Mouse (Mus musculus) brown adipose tissue, adult 24 weeks (tissue): ENCODE measurements around the gene 1700015F17Rik. TPM values are rescaled to one million over a fixed set of nuclear protein-coding genes. Genes with fewer than 3 reads are reported as not detected.

Experiments
- H3K27ac ChIP-seq: fragments of 200-500 bp; replicated peaks from 2 replicates; pipeline ENCODE4 v1.5.1; 2012; ENCODE audit warnings: low read depth, mild to moderate bottlenecking, low read length
- H3K4me1 ChIP-seq: fragments of 200-500 bp; 2 replicates; pipeline ENCODE4 v1.6.1; 2012; ENCODE audit warnings: low read length, mixed read lengths; ENCODE audit not compliant: control insufficient read depth, insufficient read depth, insufficient read length
- H3K4me3 ChIP-seq: fragments of 200-500 bp; 2 replicates; pipeline ENCODE4 v1.5.1; 2012; ENCODE audit warnings: low read depth, mild to moderate bottlenecking, low read length, moderate library complexity; ENCODE audit not compliant: insufficient read depth
- polyA plus RNA-seq: library from polyadenylated mRNA; stranded (reverse); fragments of >200 nt; gene quantifications from 2 replicates; pipeline ENCODE4 v1.2.4, GENCODE M21; 2012; ENCODE audit not compliant: missing spikeins, insufficient read depth, insufficient read length

Gene 1700015F17Rik
- polyA plus RNA-seq = not detected in 2 replicates

- Histone ChIP-seq H3K27ac (no peak within 1 kb of the TSS), H3K4me1 (no peaks in the 10 kb centered on the region), H3K4me3 (no peak within 1 kb of the TSS)
Measured at GRCm38 (mm10) chr5:5479043-5479442, at the start of gene 1700015F17Rik. Gene 1700015F17Rik, minus strand, starts transcription at chr5:5479143.

DNA sequence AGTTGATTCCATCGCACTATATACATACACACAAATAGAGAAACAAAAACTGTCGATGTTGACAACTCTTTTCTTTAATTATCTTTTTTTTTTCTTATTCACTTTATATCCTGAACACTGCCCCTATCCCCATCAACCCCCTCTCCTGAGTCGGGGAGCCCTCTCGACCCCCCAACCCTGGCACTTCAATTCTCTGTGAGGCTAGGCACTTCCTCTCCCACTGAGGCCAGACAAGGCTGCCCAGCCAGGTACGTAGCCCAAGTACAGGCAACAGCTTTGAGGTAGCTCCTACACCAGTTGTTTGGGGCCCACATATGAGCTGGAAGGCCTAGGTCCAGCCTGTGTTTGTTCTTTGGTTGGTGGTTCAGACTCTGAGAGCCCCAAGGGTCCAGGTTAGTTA, 36.5 kb upstream of the 1700015F17Rik start:
- no peaks in the 10 kb centered on the region for H3K4me1 ChIP-seq
- H3K4me3 ChIP-seq = no peak overlapping the region
- H3K27ac ChIP-seq = no peak overlapping the region

DNA sequence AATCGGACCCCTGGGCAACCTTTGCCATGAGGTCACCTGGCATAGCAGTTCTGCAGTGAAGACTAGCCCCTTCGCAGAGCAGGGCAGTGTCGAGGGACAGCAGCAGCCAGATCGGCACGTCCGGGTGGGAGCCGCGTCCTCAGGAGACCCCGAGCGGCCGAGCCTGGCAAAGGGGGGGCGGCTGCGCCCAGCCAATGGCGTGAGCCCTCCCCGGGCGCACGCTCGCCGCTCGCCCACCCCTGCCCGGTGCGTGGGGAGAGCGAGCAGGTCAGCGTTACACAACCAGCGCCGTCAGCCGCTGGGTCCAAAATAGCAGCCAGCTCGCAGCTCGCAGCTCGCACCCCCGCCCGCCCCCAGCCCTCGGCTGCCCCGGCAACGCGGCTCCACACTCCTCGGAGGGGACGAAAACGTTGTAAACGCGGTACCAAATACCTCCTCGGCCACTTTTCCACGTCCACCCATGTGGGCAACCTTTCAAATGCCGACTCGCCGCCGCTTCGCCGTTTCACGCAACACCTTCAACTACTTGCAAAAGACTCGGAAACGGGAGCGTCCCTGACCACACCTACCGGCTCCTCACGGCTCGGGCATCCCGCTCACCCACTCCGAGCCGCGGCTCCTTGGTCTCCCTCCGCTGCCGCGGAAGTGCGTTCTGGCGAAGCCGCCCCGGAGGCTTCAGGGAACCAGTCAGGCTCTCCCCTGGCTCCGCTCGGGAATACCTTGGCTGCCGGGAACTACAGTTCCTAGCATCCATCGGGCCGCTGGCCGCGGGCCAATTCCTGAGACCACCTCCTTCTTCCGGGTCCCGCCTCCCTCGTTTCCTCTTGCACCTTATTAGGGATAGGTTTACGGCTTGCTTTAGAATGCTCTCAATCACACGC, 35.5 kb upstream of the 1700015F17Rik start, which contains the start of gene Cldn12:
Gene Cldn12 (minus strand): TSS at position 763 of the 881 bp plus-strand sequence.
- Histone ChIP-seq H3K4me1 (no peaks in the 10 kb centered on the region), H3K4me3 (peak within 1 kb of the TSS; percentile 87), H3K27ac (peak within 1 kb of the TSS; percentile 50)

DNA sequence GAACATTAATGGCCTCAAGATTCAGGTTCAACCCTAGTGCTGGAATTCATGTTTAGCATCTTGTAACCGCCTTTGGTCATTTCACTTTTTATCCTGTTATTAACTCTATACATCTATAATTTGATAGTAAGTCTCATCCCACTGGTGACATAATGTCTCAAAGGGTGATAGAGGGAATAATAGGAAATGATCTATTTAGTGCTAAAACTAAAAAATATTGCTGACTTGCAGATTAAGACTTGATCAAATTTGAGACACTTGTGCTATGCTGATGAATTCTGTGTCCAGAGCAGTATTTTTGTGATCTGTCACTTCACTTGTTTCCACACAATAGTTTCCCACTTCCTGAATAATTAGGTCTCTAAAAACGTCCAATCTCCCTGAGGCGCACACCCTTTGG, 32.5 kb upstream of the 1700015F17Rik start:
- Histone ChIP-seq H3K27ac (no peak overlapping the region), H3K4me1 (no peaks in the 10 kb centered on the region), H3K4me3 (no peak overlapping the region)

GRCm38 (mm10) chr5:5510989-5511388, 32.0 kb upstream of the 1700015F17Rik start:
- H3K27ac ChIP-seq = no peak overlapping the region
- H3K4me1 ChIP-seq = no peaks in the 10 kb centered on the region
- no peak overlapping the region for H3K4me3 ChIP-seq

- H3K27ac ChIP-seq = no peak overlapping the region
- H3K4me1 ChIP-seq = no peaks in the 10 kb centered on the region
- H3K4me3 ChIP-seq = no peak overlapping the region
Measured at GRCm38 (mm10) chr5:5510304-5510887, 31.5 kb upstream of the 1700015F17Rik start.

- Histone ChIP-seq H3K4me3 (no peak overlapping the region), H3K4me1 (no peaks in the 10 kb centered on the region), H3K27ac (no peak overlapping the region)
Measured at GRCm38 (mm10) chr5:5508231-5508630, 29.3 kb upstream of the 1700015F17Rik start.

DNA sequence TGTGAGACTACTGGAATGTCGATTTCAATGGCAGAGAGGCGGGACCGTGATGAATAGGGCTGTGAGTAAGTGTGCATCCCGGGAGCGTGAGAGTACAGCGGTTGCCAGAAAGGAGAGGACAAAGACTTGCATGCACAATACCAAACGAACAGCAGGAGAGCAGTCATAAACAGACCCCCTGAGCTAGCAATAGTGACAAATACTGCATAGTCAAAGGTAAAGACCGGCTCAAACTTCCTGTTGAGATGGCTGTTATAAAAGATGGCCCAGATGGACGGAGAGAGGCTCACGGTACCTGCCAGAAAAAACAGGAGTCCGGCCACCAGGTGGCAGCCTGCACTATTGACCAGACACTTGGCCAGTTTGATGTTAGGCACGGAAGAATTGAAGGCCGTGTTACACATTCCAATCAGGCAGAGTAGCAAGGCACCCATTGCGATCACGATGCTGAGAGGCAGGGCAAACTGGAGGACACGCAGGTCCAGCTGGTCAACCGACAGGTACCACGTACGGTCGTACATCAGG, 28.8 kb upstream of the 1700015F17Rik start:
- no peak overlapping the region for H3K27ac ChIP-seq
- H3K4me3 ChIP-seq = no peak overlapping the region
- H3K4me1 ChIP-seq = no peaks in the 10 kb centered on the region

DNA sequence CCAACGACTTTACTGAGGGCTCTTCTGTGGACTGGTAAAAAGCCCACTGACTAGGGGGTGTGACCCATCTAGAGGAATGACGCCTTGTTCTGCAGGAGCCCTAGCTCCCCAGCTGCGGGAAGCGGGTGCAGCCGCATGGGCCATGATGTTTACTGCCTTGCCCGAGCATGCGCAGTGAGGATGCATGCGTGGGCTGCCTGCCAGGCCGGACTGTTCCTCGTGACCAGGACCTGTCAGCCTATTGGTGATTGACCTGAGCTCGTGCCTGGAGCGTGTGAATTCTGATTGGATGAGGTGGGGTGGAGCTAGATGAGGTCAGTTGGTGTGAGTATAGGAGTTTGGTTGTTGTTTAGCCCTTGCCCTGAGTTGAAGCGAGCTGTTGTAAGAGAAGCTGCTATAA, 25.5 kb upstream of the 1700015F17Rik start:
- Histone ChIP-seq H3K27ac (no peak overlapping the region), H3K4me1 (no peaks in the 10 kb centered on the region), H3K4me3 (no peak overlapping the region)

GRCm38 (mm10) chr5:5503381-5503780, 24.4 kb upstream of the 1700015F17Rik start:
- no peaks in the 10 kb centered on the region for H3K4me1 ChIP-seq
- no peak overlapping the region for H3K4me3 ChIP-seq
- H3K27ac ChIP-seq = no peak overlapping the region

GRCm38 (mm10) chr5:5501583-5501982, 22.6 kb upstream of the 1700015F17Rik start:
- Histone ChIP-seq H3K4me3 (no peak overlapping the region), H3K27ac (no peak overlapping the region), H3K4me1 (no peaks in the 10 kb centered on the region)

DNA sequence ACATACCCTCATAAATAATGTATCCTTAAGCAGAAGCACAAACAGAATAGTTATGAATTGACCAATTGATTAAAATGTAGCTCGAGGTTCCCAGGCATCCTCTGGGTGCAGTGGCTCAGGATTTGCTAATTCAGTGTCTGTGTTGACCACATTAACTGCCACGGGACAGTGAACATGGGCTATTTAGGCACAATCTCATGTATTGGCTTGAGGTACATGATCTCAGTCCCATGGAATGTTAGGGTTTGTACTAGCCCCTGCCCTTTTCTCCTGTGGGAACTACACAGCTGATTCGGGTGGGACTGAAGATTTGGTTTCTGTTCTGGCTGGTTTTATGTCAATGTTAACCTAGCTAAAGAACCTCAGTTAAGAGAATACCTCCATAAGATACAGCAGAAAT, 17.4 kb upstream of the 1700015F17Rik start:
- no peak overlapping the region for H3K27ac ChIP-seq
- no peak overlapping the region for H3K4me3 ChIP-seq
- no peaks in the 10 kb centered on the region for H3K4me1 ChIP-seq

DNA sequence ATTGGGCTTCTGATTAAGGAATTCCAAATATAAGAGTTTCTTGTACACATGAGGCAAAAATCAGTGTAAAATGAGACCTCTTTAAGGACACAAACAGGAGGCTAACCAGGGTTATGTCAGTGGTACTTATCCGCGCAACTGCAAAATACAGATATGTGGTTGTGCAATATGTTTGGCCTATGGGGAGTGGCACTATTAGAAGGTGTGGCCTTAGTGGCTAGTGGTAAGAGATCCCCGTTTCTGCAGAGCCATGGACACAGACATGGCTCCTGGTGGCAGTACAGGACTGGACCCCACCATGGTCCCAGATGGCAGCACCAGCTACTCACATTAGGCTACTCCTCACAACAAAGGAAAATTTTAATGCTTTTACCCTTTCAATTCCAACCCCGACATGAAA, 16.1 kb upstream of the 1700015F17Rik start:
- no peak overlapping the region for H3K27ac ChIP-seq
- H3K4me1 ChIP-seq = no peaks in the 10 kb centered on the region
- no peak overlapping the region for H3K4me3 ChIP-seq

DNA sequence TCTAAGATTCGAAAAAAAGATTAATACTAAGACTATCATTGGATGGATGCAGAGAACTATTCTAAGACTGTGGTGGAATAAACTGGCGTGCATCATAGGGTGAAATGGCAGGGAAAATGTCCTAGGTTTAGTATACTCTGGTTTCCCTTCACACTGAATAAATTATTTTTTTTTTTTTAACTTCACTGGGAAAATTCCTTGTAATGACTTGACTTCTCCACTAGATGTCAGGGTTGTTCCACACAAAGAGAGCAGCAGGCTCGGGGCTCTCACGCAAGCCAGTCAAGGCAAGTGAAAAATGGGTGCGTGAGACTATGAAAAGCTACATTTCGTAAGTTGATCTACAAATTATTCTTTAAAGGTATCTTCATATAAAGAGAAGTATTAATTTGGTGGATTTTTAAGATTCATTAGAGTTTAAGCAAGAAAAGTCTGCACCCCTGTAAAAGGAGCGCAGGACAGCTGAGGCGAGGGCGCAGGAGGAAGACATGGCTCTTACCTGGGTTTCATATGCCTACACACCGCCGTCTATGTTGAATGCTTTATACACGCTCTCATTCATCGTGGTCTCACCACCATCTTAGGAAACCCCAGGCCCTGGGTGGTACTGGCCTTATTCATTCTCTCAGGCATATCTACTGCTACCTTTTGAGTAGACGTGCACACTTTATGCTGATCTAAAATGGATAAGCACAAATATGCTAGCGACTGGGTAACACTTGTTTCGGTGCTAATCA, 15.5 kb upstream of the 1700015F17Rik start:
- no peak overlapping the region for H3K4me3 ChIP-seq
- no peaks in the 10 kb centered on the region for H3K4me1 ChIP-seq
- H3K27ac ChIP-seq = no peak overlapping the region

- H3K4me3 ChIP-seq = no peak overlapping the region
- no peak overlapping the region for H3K27ac ChIP-seq
- H3K4me1 ChIP-seq = no peaks in the 10 kb centered on the region
Measured at GRCm38 (mm10) chr5:5492163-5492562, 13.2 kb upstream of the 1700015F17Rik start.
